Mouse (Mus musculus): ENCODE data around the gene Exoc3l4.

GRCm38 (mm10) chr12:111416921-111417779 lies at the start of gene Exoc3l4:
- TF ChIP-seq GATA1 (IDR thresholded peaks at IDR 0.05; ENCODE audit: low read length), result no peak
- no peak for TF ChIP-seq TAL1 (IDR thresholded peaks at IDR 0.05; ENCODE audit: low read length)

Data from erythroblast, embryonic 14.5 days (primary cell).